ENCODE assay signal across 1 mouse cellular context in genomic region chr6:118130022-118130421, GRCm38 (mm10).
TF ChIP-seq lines count a peak whose summit lies in the region.

No protein-coding gene starts in this region.

TF ChIP-seq in MEL, 35 proteins besides CTCF, POLR2A, EP300 and RAD21 (continued from another document):
- TF ChIP-seq GABPA (IDR thresholded peaks at IDR 0.05; ENCODE audit: low read depth, low read length) (peak; percentile 64; the same call in 1 of the 2 replicates), SIN3A (IDR thresholded peaks at IDR 0.05; ENCODE audit: low read length) (peak; percentile 30; the same call in 1 of the 2 replicates), ETS1 (IDR thresholded peaks at IDR 0.05; ENCODE audit: low read depth, low read length) (peak; percentile 62), HCFC1 (IDR thresholded peaks at IDR 0.05; ENCODE audit: low read depth, low read length) (no peak)
TF ChIP-seq in MEL: peak in this region for 5.
